Mouse (Mus musculus) megakaryocyte, embryonic 14.5 days (primary cell): Measurements from ENCODE around the gene Lsm14b. TPM values are rescaled to one million over a fixed set of nuclear protein-coding genes. Genes with fewer than 3 reads are reported as not detected.
A peak's percentile ranks its signal among the peaks of the same experiment; 100 is the strongest.

ENCODE experiments used
- H3K27me3 ChIP-seq: replicated peaks from 2 replicates; pipeline ENCODE3; 2012; ENCODE audit warnings: inconsistent platforms
- H3K36me3 ChIP-seq: replicated peaks from 2 replicates; pipeline ENCODE3; 2012; ENCODE audit warnings: low read length, inconsistent platforms, mixed read lengths
- H3K4me1 ChIP-seq: 2 replicates; pipeline ENCODE4 v1.6.1; 2012; ENCODE audit warnings: inconsistent platforms
- H3K4me3 ChIP-seq: replicated peaks from 2 replicates; pipeline ENCODE3; 2012; ENCODE audit warnings: moderate library complexity, mild to moderate bottlenecking, inconsistent platforms
- H3K9me3 ChIP-seq: 2 replicates; pipeline ENCODE4 v1.6.1; 2012; ENCODE audit warnings: inconsistent platforms
- FLI1 ChIP-seq: IDR thresholded peaks from 2 replicates; pipeline ENCODE4 v1.6.1; 2012; ENCODE audit warnings: low read length, inconsistent platforms, mixed read lengths
- GATA1 ChIP-seq: IDR thresholded peaks from 3 replicates; pipeline ENCODE4 v1.6.1; 2012; ENCODE audit warnings: mixed read lengths, low read length, inconsistent platforms, borderline replicate concordance
- polyA plus RNA-seq: library from polyadenylated mRNA; stranded (reverse); fragments of >175 nt; gene quantifications from 2 replicates; pipeline ENCODE4 v1.2.3, GENCODE M21; 2012; ENCODE audit warnings: low replicate concordance; ENCODE audit not compliant: insufficient read depth

Gene Lsm14b
- polyA plus RNA-seq, 1 experiment: 17.3 TPM

- H3K36me3 ChIP-seq: peaks cover 20% of the 10 kb centered on the region
- H3K4me3 ChIP-seq: peak overlapping the region; percentile 6
- peaks cover 13% of the 10 kb centered on the region for H3K27me3 ChIP-seq
- peaks cover 51% of the 10 kb centered on the region for H3K4me1 ChIP-seq
- peaks cover 19% of the 10 kb centered on the region for H3K9me3 ChIP-seq
- no peak for TF ChIP-seq FLI1
- no peak for TF ChIP-seq GATA1
Measured at GRCm38 (mm10) chr2:180047980-180048635, 23.3 kb downstream of the Lsm14b start.

GRCm38 (mm10) chr2:180050986-180051385, 26.2 kb downstream of the Lsm14b start:
- Histone ChIP-seq H3K36me3 (peaks cover 44% of the 10 kb centered on the region), H3K9me3 (peaks cover 19% of the 10 kb centered on the region), H3K4me1 (peaks cover 40% of the 10 kb centered on the region), H3K27me3 (peaks cover 3% of the 10 kb centered on the region), H3K4me3 (no peak overlapping the region)
- TF ChIP-seq GATA1: no peak
- TF ChIP-seq FLI1: no peak

GRCm38 (mm10) chr2:180051986-180052733, 27.4 kb downstream of the Lsm14b start:
- Histone ChIP-seq H3K4me3 (no peak overlapping the region), H3K4me1 (peaks cover 36% of the 10 kb centered on the region), H3K9me3 (peaks cover 16% of the 10 kb centered on the region), H3K27me3 (peaks cover 3% of the 10 kb centered on the region), H3K36me3 (peaks cover 49% of the 10 kb centered on the region)
- TF ChIP-seq FLI1: no peak
- no peak for TF ChIP-seq GATA1

- peaks cover 36% of the 10 kb centered on the region for H3K4me1 ChIP-seq
- peaks cover 3% of the 10 kb centered on the region for H3K27me3 ChIP-seq
- H3K36me3 ChIP-seq: peaks cover 58% of the 10 kb centered on the region
- no peak overlapping the region for H3K4me3 ChIP-seq
- no peak for TF ChIP-seq GATA1
- no peak for TF ChIP-seq FLI1
- peaks cover 9% of the 10 kb centered on the region for H3K9me3 ChIP-seq
Measured at GRCm38 (mm10) chr2:180053001-180053400, 28.2 kb downstream of the Lsm14b start.

- H3K4me1 ChIP-seq: peaks cover 11% of the 10 kb centered on the region
- no peak overlapping the region for H3K4me3 ChIP-seq
- peaks cover 64% of the 10 kb centered on the region for H3K36me3 ChIP-seq
- TF ChIP-seq GATA1 (no peak), FLI1 (no peak)
- no peaks in the 10 kb centered on the region for H3K9me3 ChIP-seq
- no peaks in the 10 kb centered on the region for H3K27me3 ChIP-seq
Measured at GRCm38 (mm10) chr2:180063338-180064131, 38.7 kb downstream of the Lsm14b start.

- Histone ChIP-seq H3K36me3 (peaks cover 45% of the 10 kb centered on the region), H3K4me1 (peaks cover 33% of the 10 kb centered on the region)
- TF ChIP-seq FLI1 (no peak), GATA1 (no peak)
Measured at GRCm38 (mm10) chr2:180069770-180070480, 45.1 kb downstream of the Lsm14b start.

GRCm38 (mm10) chr2:180070481-180071453, 46.0 kb downstream of the Lsm14b start, which contains the start of gene Mtg2:
TSS of gene Mtg2 (plus strand) at chr2:180070588.
- Histone ChIP-seq H3K9me3 (no peaks in the 10 kb centered on the region), H3K36me3 (peaks cover 52% of the 10 kb centered on the region), H3K27me3 (no peaks in the 10 kb centered on the region), H3K4me1 (peaks cover 36% of the 10 kb centered on the region), H3K4me3 (peak within 1 kb of the TSS; percentile 96)
- TF ChIP-seq FLI1 (peak; percentile 62; the same call in 1 of the 2 replicates), GATA1 (no peak)

More at GRCm38 (mm10) chr2:180069770-180070480, 45.1 kb downstream of the Lsm14b start:
- Histone ChIP-seq H3K27me3 (no peaks in the 10 kb centered on the region), H3K4me3 (peak overlapping the region; percentile 96), H3K9me3 (no peaks in the 10 kb centered on the region)

- H3K27me3 ChIP-seq: no peaks in the 10 kb centered on the region
- H3K9me3 ChIP-seq: no peaks in the 10 kb centered on the region
- peaks cover 36% of the 10 kb centered on the region for H3K4me1 ChIP-seq
- peaks cover 52% of the 10 kb centered on the region for H3K36me3 ChIP-seq
- no peak overlapping the region for H3K4me3 ChIP-seq
- no peak for TF ChIP-seq GATA1
- TF ChIP-seq FLI1: no peak
Measured at GRCm38 (mm10) chr2:180071671-180072070, 46.9 kb downstream of the Lsm14b start.

- Histone ChIP-seq H3K4me3 (no peak overlapping the region), H3K9me3 (no peaks in the 10 kb centered on the region), H3K27me3 (no peaks in the 10 kb centered on the region), H3K4me1 (peaks cover 45% of the 10 kb centered on the region), H3K36me3 (peaks cover 54% of the 10 kb centered on the region)
- no peak for TF ChIP-seq GATA1
- TF ChIP-seq FLI1: no peak
Measured at GRCm38 (mm10) chr2:180072886-180073285, 48.1 kb downstream of the Lsm14b start.
